Mouse (Mus musculus) fibroblast of lung, adult 2 months (primary cell): ENCODE results near the gene Usp18.

Source experiments
- DNase-seq: peaks from one replicate; pipeline ENCODE4 v3.0.0-alpha.2; 2011; ENCODE audit warnings: low read depth

Usp18 gene

GRCm38 (mm10) chr6:121303466-121304220, 57.9 kb downstream of the Usp18 start:
- DNase-seq = no peak

GRCm38 (mm10) chr6:121304630-121305029, 58.9 kb downstream of the Usp18 start:
- no peak for DNase-seq

- DNase-seq = no peak
Measured at GRCm38 (mm10) chr6:121305571-121305970, 59.9 kb downstream of the Usp18 start.

GRCm38 (mm10) chr6:121310984-121311383, 65.3 kb downstream of the Usp18 start:
- DNase-seq = no peak

GRCm38 (mm10) chr6:121319099-121319498, 73.4 kb downstream of the Usp18 start:
- DNase-seq = no peak
